Mouse (Mus musculus): ENCODE data around the gene Fgf4. TPM values are rescaled to one million over a fixed set of nuclear protein-coding genes. Genes with fewer than 3 reads are reported as not detected.
A peak's percentile ranks its signal among the peaks of the same experiment; 100 is the strongest.

Gene Fgf4
- total and polyA plus RNA-seq, 3 experiments, result not detected

DNA sequence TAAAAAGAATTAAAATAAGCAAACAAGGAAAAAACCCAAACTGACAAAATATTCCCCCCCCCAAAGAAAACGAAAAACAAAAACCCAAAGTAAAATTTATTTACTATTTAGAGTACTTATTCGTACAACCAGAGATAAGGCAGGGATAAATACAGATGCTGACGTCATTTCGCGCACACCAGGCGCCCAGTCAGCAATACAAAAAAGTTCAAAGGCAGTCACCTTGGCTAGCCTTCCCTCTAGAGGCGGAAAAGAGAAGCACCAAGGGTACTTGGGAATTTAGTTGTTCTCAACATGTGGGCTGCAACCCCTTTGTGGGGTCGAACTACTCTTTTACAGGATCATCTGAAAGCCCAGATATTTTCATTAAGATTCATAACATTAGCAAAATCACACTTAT lies 60.6 kb downstream of the Fgf4 start (continued):
- TF ChIP-seq ZC3H11A (IDR thresholded peaks at IDR 0.05; ENCODE audit: low read depth, low read length), result no peak
- TF ChIP-seq KAT2A (IDR thresholded peaks at IDR 0.05; ENCODE audit: insufficient replicate concordance, low read length), result no peak

DNA sequence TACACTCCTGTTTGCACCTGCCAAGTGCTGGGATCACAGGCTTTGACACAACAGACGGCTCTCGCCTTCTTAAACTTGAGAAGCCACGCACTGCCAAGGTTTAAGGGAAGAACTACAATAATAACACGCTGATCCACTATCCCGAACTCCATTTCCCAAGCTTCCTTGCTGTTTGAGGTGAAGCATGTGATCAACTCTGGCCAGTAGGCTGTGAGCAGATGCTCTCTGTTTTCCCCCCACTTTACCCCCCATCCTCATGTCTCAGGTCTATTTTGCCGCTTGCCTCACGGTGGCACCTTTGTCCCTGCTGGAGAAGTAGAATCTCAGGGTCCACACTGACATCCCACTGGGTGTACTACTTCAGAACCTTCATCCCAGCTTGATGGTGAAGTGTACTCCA lies 61.5 kb downstream of the Fgf4 start:
- dilution Hi-C loops (cut with MboI; ENCODE audit: extremely low pct_ligation_motif_present, extremely low pct_unique_long_range_greater_than_20kb, low sequenced_read_pairs) (no loop called here), in situ Hi-C loops (cut with MboI; ENCODE audit: low pct_ligation_motif_present, low pct_unique_long_range_greater_than_20kb, low sequenced_read_pairs) (no loop called here)
- no peak overlapping the region for H3K4me2 ChIP-seq (ENCODE audit: insufficient read depth, low read depth, poor library complexity, severe bottlenecking)
- H3K79me2 ChIP-seq (replicated peaks; ENCODE audit: control insufficient read depth, extremely low read depth, insufficient read depth, poor library complexity, severe bottlenecking), result no peaks in the 10 kb centered on the region
- TF ChIP-seq GABPA (IDR thresholded peaks at IDR 0.05; ENCODE audit: insufficient replicate concordance, low read depth, low read length) (no peak), HCFC1 (IDR thresholded peaks at IDR 0.05; ENCODE audit: low read depth, low read length) (peak; percentile 42; the same call in 1 of the 2 replicates)
- no peak for DNase-seq (ENCODE audit: extremely low read depth)
- H3K36me3 ChIP-seq (replicated peaks in 1 of 2; ENCODE audit: control insufficient read depth in 1 of 2, insufficient read depth in 1 of 2, low read length in 1 of 2), result no peaks in the 10 kb centered on the region
- H3K27ac ChIP-seq (ENCODE audit: insufficient read depth, low read depth), result no peak overlapping the region
- no peak overlapping the region for H3K4me3 ChIP-seq (replicated peaks in 1 of 3; ENCODE audit: low read depth in 2 of 3, low read length in 2 of 3, poor library complexity in 1 of 3)
- H3K27me3 ChIP-seq (replicated peaks), result peaks cover 80% of the 10 kb centered on the region
- H3K9me3 ChIP-seq (replicated peaks; ENCODE audit: low read length), result peaks cover 10% of the 10 kb centered on the region
- no peak overlapping the region for H3K9ac ChIP-seq (ENCODE audit: insufficient read depth, low read depth)
- H3K4me1 ChIP-seq (ENCODE audit: control insufficient read depth in 1 of 2, insufficient read depth in 2 of 2), result peaks cover 8% of the 10 kb centered on the region in 2 experiments; a peak in 3 of 4 replicates

DNA sequence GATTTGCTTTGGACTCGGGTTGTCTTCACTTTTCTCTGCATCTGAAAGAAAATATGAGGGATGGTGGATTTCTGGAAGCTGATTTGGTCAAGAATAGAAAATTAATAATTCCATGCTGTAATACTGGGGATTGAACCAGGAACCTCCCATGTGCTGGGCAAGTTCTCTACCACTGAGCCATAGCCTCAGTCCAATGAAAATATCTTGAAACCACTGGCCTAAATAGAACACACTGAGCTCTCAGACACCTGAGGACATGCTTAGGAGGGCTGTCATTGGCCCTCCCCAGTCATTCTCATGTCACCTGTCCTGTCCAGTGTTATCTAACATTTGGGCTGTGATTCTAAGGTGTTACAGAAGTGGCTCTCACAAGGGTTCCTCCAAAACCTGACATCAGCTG lies 64.0 kb downstream of the Fgf4 start:
- no peak overlapping the region for H3K9ac ChIP-seq (ENCODE audit: insufficient read depth, low read depth)
- DNase-seq (ENCODE audit: extremely low read depth), result no peak
- H3K9me3 ChIP-seq (replicated peaks; ENCODE audit: low read length), result peaks cover 2% of the 10 kb centered on the region
- H3K4me3 ChIP-seq (replicated peaks in 1 of 3; ENCODE audit: low read depth in 2 of 3, low read length in 2 of 3, poor library complexity in 1 of 3), result no peak overlapping the region
- H3K79me2 ChIP-seq (replicated peaks; ENCODE audit: control insufficient read depth, extremely low read depth, insufficient read depth, poor library complexity, severe bottlenecking), result no peaks in the 10 kb centered on the region
- H3K36me3 ChIP-seq (replicated peaks in 1 of 2; ENCODE audit: control insufficient read depth in 1 of 2, insufficient read depth in 1 of 2, low read length in 1 of 2), result no peaks in the 10 kb centered on the region
- TF ChIP-seq ZC3H11A (IDR thresholded peaks at IDR 0.05; ENCODE audit: low read depth, low read length), result no peak
- peak; percentile 98 for TF ChIP-seq TBP (conservative IDR thresholded peaks at IDR 0.05; ENCODE audit: low read depth, low read length)
- TF ChIP-seq CTCF (conservative IDR thresholded peaks at IDR 0.05 in 1 of 2, IDR thresholded peaks at IDR 0.05 in 1 of 2; ENCODE audit: low read depth in 2 of 2, low read length in 2 of 2), result no peak
- no peak for TF ChIP-seq E2F4 (IDR thresholded peaks at IDR 0.05; ENCODE audit: insufficient replicate concordance, low read depth, low read length)
- TF ChIP-seq ELF1 (IDR thresholded peaks at IDR 0.05; ENCODE audit: low read depth, low read length), result peak; percentile 71
- peaks cover 11 to 13% of the 10 kb centered on the region in 2 experiments for H3K4me1 ChIP-seq (ENCODE audit: control insufficient read depth in 1 of 2, insufficient read depth in 2 of 2)
- peaks cover 61% of the 10 kb centered on the region for H3K27me3 ChIP-seq (replicated peaks)
- H3K4me2 ChIP-seq (ENCODE audit: insufficient read depth, low read depth, poor library complexity, severe bottlenecking), result no peak overlapping the region
- dilution Hi-C loops (cut with MboI; ENCODE audit: extremely low pct_ligation_motif_present, extremely low pct_unique_long_range_greater_than_20kb, low sequenced_read_pairs), result no loop called here
- H3K27ac ChIP-seq (ENCODE audit: insufficient read depth, low read depth), result no peak overlapping the region
- in situ Hi-C loops (cut with MboI; ENCODE audit: low pct_ligation_motif_present, low pct_unique_long_range_greater_than_20kb, low sequenced_read_pairs), result no loop called here

DNA sequence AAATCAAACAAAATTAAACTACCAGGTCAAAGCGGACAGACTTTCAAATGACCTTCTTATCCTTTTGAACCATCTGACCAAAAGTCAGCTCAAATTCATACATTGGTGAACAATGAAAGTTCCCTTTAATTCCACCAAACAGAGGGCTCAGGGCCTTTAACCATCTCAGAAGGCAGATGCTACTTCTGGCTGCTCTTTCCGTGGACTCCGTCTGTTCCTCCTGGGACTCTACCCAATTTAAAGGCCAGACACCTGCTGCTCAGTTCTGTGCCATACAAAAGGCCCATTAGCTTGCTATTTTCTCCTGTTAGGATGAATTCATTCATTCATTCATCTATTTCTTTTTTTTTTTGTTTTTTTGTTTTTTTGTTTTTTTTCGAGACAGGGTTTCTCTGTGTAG lies 65.7 kb downstream of the Fgf4 start:
- Histone ChIP-seq H3K9ac (ENCODE audit: insufficient read depth, low read depth) (no peak overlapping the region), H3K36me3 (replicated peaks in 1 of 2; ENCODE audit: control insufficient read depth in 1 of 2, insufficient read depth in 1 of 2, low read length in 1 of 2) (peaks cover 8 to 15% of the 10 kb centered on the region in 2 experiments), H3K9me3 (replicated peaks; ENCODE audit: low read length) (no peaks in the 10 kb centered on the region), H3K4me3 (replicated peaks in 1 of 3; ENCODE audit: low read depth in 2 of 3, low read length in 2 of 3, poor library complexity in 1 of 3) (no peak overlapping the region), H3K27me3 (replicated peaks) (peaks cover 47% of the 10 kb centered on the region), H3K79me2 (replicated peaks; ENCODE audit: control insufficient read depth, extremely low read depth, insufficient read depth, poor library complexity, severe bottlenecking) (no peaks in the 10 kb centered on the region), H3K27ac (ENCODE audit: insufficient read depth, low read depth) (no peak overlapping the region), H3K4me2 (ENCODE audit: insufficient read depth, low read depth, poor library complexity, severe bottlenecking) (no peak overlapping the region), H3K4me1 (ENCODE audit: control insufficient read depth in 1 of 2, insufficient read depth in 2 of 2) (peaks cover 5 to 12% of the 10 kb centered on the region in 2 experiments; a peak in 2 of 4 replicates)
- dilution Hi-C loops (cut with MboI; ENCODE audit: extremely low pct_ligation_motif_present, extremely low pct_unique_long_range_greater_than_20kb, low sequenced_read_pairs) (no loop called here), in situ Hi-C loops (cut with MboI; ENCODE audit: low pct_ligation_motif_present, low pct_unique_long_range_greater_than_20kb, low sequenced_read_pairs) (no loop called here)
- TF ChIP-seq MEF2A (IDR thresholded peaks at IDR 0.05; ENCODE audit: borderline replicate concordance, low read depth, low read length) (no peak), NRF1 (IDR thresholded peaks at IDR 0.05; ENCODE audit: low read depth, low read length) (no peak), ZC3H11A (IDR thresholded peaks at IDR 0.05; ENCODE audit: low read depth, low read length) (no peak), PAX5 (IDR thresholded peaks at IDR 0.05; ENCODE audit: low read length) (no peak), USF2 (conservative IDR thresholded peaks at IDR 0.05; ENCODE audit: low read depth, low read length) (no peak), CHD1 (IDR thresholded peaks at IDR 0.05; ENCODE audit: low read depth, low read length) (no peak), ETS1 (conservative IDR thresholded peaks at IDR 0.05; ENCODE audit: low read depth, low read length) (no peak), CHD2 (IDR thresholded peaks at IDR 0.05; ENCODE audit: low read length) (no peak), USF1 (IDR thresholded peaks at IDR 0.05; ENCODE audit: low read depth, low read length) (no peak), GABPA (IDR thresholded peaks at IDR 0.05; ENCODE audit: insufficient replicate concordance, low read depth, low read length) (no peak), ZNF384 (IDR thresholded peaks at IDR 0.05; ENCODE audit: low read depth, low read length) (no peak)
- DNase-seq (ENCODE audit: extremely low read depth), result no peak
